Mouse (Mus musculus) lung, embryonic 15.5 days (tissue): ENCODE measurements around the gene Dock9. TPM values are rescaled to one million over a fixed set of nuclear protein-coding genes. Genes with fewer than 3 reads are reported as not detected.

Source experiments
- ATAC-seq: fragments of 200-750 bp; cut with Nextera tagmentation; 2 replicates; pipeline ENCODE4 v1.8.0; 2017; ENCODE audit warnings: moderate number of reproducible peaks, borderline replicate concordance; ENCODE audit not compliant: low FRiP score, low TSS enrichment; ENCODE audit errors: extremely low read depth
- H3K27ac ChIP-seq: fragments of 300-500 bp; sonication (generic); 2 replicates; pipeline ENCODE4 v1.5.1; 2015; ENCODE audit warnings: moderate library complexity, mild to moderate bottlenecking, inconsistent platforms
- H3K27me3 ChIP-seq: fragments of 300-500 bp; sonication (generic); 2 replicates; pipeline ENCODE4 v1.6.1; 2015; ENCODE audit warnings: inconsistent platforms
- H3K36me3 ChIP-seq: fragments of 300-500 bp; sonication (generic); 2 replicates; pipeline ENCODE4 v1.6.1; 2015; ENCODE audit warnings: inconsistent platforms
- H3K4me1 ChIP-seq: fragments of 300-500 bp; sonication (generic); 2 replicates; pipeline ENCODE4 v1.6.1; 2015; ENCODE audit warnings: inconsistent platforms
- H3K4me2 ChIP-seq: fragments of 300-500 bp; sonication (generic); 2 replicates; pipeline ENCODE4 v1.6.1; 2015; ENCODE audit warnings: inconsistent platforms, mild to moderate bottlenecking, moderate library complexity
- H3K4me3 ChIP-seq: fragments of 300-500 bp; sonication (generic); 2 replicates; pipeline ENCODE4 v1.5.1; 2015; ENCODE audit warnings: mild to moderate bottlenecking, inconsistent platforms
- H3K9ac ChIP-seq: fragments of 300-500 bp; sonication (generic); 2 replicates; pipeline ENCODE4 v1.6.1; 2015; ENCODE audit warnings: inconsistent platforms
- H3K9me3 ChIP-seq: fragments of 300-500 bp; sonication (generic); 2 replicates; pipeline ENCODE4 v1.6.1; 2016; ENCODE audit warnings: inconsistent platforms
- WGBS: fragments of 180-500 bp; shearing (Covaris S2); methylation state at CpG from one replicate; pipeline ENCODE4 v1.1.7; 2015; 5-methylcytosine and 5-hydroxymethylcytosine counted together
- polyA plus RNA-seq: library from polyadenylated mRNA; unstranded; fragments of >200 nt; fragmentation: Nextera tagmentation; extraction: Ambion mirVana; gene quantifications from 2 replicates; pipeline ENCODE4 v1.2.1, GENCODE M21; 2015

The Dock9 gene
- polyA plus RNA-seq, 1 experiment from 2014 or later = 11.0 TPM

DNA sequence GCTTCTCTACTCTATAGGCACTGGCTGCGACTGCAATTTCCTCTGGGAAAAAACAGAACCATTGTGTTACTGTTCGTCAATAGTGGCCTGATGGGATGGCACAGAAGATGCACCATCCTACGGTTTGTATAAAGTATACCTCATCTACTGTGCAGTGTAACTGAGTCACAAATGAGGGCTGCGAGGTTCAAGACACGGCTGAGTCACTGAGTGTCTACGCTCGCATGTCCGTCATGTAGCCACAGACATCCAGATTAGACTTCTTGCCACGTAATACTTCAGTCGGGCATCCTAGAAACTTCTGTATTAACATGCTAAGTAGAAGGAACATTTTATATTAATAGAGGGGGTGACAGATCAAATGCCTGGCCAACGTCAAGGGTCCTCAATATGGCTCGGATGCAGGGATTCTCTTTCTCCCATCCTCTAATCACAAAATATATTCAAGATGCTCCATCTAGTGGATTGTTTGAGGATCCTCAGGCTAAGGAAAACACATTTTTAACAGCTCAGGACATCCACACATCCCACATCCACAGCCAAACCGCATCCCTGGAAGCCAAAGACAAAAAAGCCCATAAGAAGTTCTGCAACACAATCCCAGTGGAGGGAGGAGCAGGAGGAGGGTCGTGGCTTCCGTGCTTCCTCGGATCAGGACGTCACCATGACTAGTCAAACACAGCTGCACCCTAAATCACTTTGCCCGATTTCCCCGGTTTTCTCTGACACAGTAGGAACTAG lies 44.8 kb downstream of the Dock9 start:
- Histone ChIP-seq H3K4me1 (peaks cover 26% of the 10 kb centered on the region), H3K9ac (no peak overlapping the region), H3K27me3 (no peaks in the 10 kb centered on the region), H3K4me3 (no peak overlapping the region), H3K27ac (0 out of 2 replicates have a peak overlapping the region, but pooled peaks have one; percentile 77), H3K9me3 (no peaks in the 10 kb centered on the region), H3K4me2 (peak overlapping the region; percentile 3; the same call in 1 of the 2 replicates), H3K36me3 (no peaks in the 10 kb centered on the region)
- 49% methylated on average over 19 of the region's 19 CpGs for WGBS
- peak; percentile 38; the same call in 1 of the 2 replicates for ATAC-seq

DNA sequence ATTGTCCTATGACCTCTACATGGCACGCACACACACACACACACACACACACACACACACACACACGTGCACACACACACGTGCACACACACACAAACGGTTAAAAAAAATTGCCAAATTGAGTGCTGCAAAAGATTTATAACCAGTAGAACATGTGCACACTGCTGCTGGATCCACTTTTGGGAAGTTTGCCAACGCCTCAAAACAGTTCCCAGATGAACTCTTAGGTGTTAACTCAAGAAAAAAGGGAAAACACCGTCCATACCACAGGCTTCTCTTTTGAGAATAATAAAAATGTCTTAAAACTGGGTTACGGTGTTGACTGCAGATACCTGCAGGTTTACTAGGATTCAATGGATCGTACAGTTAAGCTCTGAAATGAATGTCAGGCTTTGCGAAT lies 48.0 kb downstream of the Dock9 start:
- H3K4me2 ChIP-seq = no peak overlapping the region
- no peak for ATAC-seq
- no peak overlapping the region for H3K4me3 ChIP-seq
- no peaks in the 10 kb centered on the region for H3K9me3 ChIP-seq
- no peak overlapping the region for H3K27ac ChIP-seq
- no peaks in the 10 kb centered on the region for H3K27me3 ChIP-seq
- WGBS = 55% methylated on average over 9 of the region's 9 CpGs
- no peak overlapping the region for H3K9ac ChIP-seq
- H3K4me1 ChIP-seq = peaks cover 20% of the 10 kb centered on the region
- H3K36me3 ChIP-seq = no peaks in the 10 kb centered on the region

DNA sequence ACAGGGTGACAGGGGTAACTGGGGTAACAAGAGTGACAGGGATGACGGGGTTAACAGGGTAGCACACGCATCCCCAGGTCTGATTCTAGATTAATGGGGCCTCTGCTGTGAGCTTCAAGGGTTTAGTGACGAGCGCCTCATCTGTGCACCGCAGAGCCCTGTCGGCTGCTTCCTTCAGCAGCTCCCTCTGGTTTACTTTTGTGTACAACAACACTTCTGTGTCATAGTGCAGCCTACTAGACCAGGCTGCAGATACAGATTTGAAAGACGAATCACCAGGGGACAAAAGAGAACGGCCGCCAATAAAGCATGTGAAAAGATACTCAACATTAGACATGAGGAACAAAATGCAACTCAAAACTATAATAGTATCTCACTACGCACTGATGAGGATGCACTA lies 48.6 kb downstream of the Dock9 start:
- H3K4me3 ChIP-seq = no peak overlapping the region
- no peaks in the 10 kb centered on the region for H3K36me3 ChIP-seq
- H3K4me1 ChIP-seq = peaks cover 16% of the 10 kb centered on the region
- no peak overlapping the region for H3K4me2 ChIP-seq
- WGBS = 43% methylated on average over 10 of the region's 10 CpGs
- H3K9me3 ChIP-seq = no peaks in the 10 kb centered on the region
- H3K27me3 ChIP-seq = no peaks in the 10 kb centered on the region
- no peak for ATAC-seq
- H3K9ac ChIP-seq = no peak overlapping the region
- no peak overlapping the region for H3K27ac ChIP-seq

DNA sequence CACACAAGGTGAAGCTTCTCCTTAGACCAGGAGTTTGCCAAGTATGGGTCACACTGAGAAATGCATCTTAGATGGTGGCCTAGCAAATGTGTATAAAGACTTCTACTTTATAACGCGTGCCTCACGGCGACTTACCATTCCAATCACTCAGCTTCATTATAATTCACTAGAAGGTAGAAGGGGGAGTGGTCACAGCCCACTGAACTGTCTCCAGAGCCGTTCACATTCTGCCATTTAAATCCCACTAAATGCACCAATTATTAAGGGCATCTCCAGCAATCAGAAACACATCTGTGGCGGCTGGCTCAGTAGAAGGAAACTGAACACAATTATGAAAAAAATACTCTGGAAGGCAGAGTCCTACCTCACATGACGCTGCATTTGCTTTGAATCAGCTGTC lies 50.3 kb downstream of the Dock9 start:
- H3K27me3 ChIP-seq = no peaks in the 10 kb centered on the region
- ATAC-seq = no peak
- H3K36me3 ChIP-seq = no peaks in the 10 kb centered on the region
- H3K27ac ChIP-seq = no peak overlapping the region
- 88% methylated on average over 7 of the region's 7 CpGs for WGBS
- H3K9ac ChIP-seq = no peak overlapping the region
- H3K9me3 ChIP-seq = no peaks in the 10 kb centered on the region
- no peak overlapping the region for H3K4me3 ChIP-seq
- H3K4me1 ChIP-seq = peaks cover 7% of the 10 kb centered on the region
- H3K4me2 ChIP-seq = no peak overlapping the region

DNA sequence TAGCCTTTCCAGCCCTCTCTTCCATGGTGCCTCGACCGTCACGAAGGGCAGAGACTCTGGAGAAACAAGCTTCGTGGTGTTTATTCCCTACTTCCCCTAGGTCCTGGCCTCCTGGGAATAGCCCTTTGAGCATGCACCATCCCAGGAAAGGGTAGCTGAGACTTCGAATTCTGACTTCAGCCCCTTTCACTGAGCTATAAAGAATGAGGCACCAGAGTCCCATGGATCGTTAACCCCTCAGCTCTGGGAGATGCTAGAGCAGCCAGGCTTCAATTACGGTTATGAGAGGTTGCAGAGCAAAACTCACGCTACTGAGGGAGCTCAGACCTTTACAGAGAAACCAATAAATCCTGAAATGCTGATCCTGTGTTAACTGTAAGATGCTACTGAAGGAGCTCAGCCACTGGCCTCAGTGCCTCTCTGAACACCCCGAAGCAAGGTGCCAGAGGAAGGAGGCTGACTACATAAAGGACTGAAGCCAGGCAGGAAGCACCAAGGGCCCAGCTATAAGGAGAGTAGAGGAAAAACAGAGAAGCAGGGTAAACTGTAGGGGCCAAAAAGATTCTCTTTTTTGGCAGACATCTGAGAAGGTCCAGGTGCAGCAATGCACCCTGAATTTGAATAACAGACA lies 53.7 kb downstream of the Dock9 start:
- no peak for ATAC-seq
- H3K4me2 ChIP-seq = no peak overlapping the region
- H3K27ac ChIP-seq = no peak overlapping the region
- no peaks in the 10 kb centered on the region for H3K36me3 ChIP-seq
- no peak overlapping the region for H3K4me3 ChIP-seq
- H3K9ac ChIP-seq = no peak overlapping the region
- H3K4me1 ChIP-seq = peaks cover 12% of the 10 kb centered on the region
- no peaks in the 10 kb centered on the region for H3K9me3 ChIP-seq
- no peaks in the 10 kb centered on the region for H3K27me3 ChIP-seq
- WGBS = 66% methylated on average over 9 of the region's 9 CpGs

DNA sequence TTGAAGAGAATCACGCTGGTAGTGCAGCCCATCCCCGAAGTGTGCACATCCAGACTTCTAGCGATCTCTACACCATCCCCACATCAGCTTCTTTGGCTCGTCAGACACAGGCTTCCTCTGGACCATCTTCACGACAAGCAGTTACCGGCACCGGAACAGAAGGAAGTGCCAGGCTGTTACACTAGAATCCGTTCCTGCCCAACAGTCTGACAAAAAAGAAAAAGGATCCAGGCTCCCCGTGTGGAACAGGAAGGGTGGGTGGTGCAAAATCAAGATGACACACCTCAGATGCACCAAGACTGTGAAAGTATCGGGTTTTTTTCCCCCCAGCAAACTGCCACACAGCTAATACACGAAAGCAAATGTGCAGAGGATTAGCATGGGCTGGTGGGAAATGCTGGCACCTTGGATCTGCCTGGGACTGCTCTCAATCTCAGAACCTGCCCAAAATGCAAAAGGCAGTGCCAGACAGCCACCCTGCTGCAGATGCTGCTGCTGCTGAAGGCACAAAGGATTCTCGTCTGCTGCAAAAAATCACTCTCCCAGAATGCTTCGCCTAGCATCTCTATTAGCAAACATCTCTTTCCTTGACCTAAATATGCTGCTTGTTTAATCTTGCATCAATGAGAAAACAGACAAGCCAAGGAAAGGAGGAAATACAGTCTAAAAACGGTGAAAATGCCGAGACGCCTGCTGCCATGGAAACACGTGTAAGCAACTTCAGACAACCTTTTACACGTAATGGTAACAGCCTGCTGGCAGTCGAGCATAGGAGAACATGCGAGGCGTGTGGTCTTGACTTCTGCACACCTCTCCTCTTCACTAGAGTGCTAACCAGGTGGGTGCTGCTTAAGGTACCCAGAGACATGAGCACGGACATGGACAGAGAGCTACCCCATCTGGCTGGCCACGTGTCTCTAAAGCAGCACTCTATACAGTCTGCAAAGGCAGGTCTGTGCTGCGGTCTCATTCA lies 58.9 kb downstream of the Dock9 start:
- WGBS = 46% methylated on average over 24 of the region's 24 CpGs
- Histone ChIP-seq H3K4me2 (no peak overlapping the region), H3K4me1 (peaks cover 20% of the 10 kb centered on the region; the same call in 1 of the 2 replicates), H3K36me3 (no peaks in the 10 kb centered on the region), H3K27ac (no peak overlapping the region), H3K27me3 (no peaks in the 10 kb centered on the region), H3K9me3 (no peaks in the 10 kb centered on the region), H3K9ac (no peak overlapping the region), H3K4me3 (no peak overlapping the region)
- no peak for ATAC-seq

DNA sequence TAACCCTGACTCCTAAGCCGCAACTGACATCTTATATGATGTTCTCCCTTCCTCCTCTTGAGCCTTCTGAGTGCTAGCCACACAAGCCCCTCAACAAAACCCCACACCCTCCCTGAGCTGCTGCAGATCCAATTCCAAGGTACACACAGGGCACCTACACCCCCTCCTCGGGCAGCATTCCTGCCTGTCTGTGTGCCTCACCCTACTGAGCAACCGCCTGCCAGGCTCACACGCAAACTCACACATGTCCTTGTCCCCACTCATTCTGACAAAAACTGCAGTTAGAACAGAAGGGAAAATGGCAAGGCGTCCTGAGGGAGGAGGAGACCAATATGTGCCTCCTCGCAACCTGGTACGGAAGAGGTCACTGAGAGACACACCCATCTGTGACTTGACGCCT lies 60.4 kb downstream of the Dock9 start:
- H3K4me2 ChIP-seq = no peak overlapping the region
- ATAC-seq = no peak
- no peaks in the 10 kb centered on the region for H3K36me3 ChIP-seq
- no peak overlapping the region for H3K27ac ChIP-seq
- H3K27me3 ChIP-seq = no peaks in the 10 kb centered on the region
- no peak overlapping the region for H3K9ac ChIP-seq
- peaks cover 22% of the 10 kb centered on the region for H3K4me1 ChIP-seq
- no peak overlapping the region for H3K4me3 ChIP-seq
- WGBS = 68% methylated on average over 8 of the region's 8 CpGs
- H3K9me3 ChIP-seq = no peaks in the 10 kb centered on the region

DNA sequence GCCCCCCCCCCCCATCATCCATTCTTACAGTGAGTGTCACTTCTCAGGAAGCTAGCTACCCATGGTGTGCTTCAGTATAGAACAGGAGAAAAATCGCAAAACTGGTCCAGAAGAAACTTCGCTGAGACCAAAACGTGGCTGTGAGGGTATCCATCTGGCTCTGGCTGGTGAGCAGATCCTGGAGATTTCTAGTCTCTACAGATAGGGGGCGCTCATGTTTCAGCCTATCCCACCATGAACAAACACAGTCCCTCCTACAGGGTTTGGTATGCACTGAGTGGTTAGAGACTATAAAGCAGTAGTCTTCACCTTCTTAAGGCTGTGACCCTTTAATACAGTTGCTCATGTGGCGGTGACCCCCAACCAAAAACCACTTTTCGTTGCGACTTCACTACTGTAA lies 62.0 kb downstream of the Dock9 start:
- ATAC-seq = no peak
- H3K4me2 ChIP-seq = no peak overlapping the region
- WGBS = 54% methylated on average over 7 of the region's 7 CpGs
- H3K9ac ChIP-seq = no peak overlapping the region
- no peak overlapping the region for H3K4me3 ChIP-seq
- no peaks in the 10 kb centered on the region for H3K36me3 ChIP-seq
- H3K4me1 ChIP-seq = peaks cover 23% of the 10 kb centered on the region
- H3K27ac ChIP-seq = no peak overlapping the region
- H3K27me3 ChIP-seq = no peaks in the 10 kb centered on the region
- H3K9me3 ChIP-seq = no peaks in the 10 kb centered on the region

DNA sequence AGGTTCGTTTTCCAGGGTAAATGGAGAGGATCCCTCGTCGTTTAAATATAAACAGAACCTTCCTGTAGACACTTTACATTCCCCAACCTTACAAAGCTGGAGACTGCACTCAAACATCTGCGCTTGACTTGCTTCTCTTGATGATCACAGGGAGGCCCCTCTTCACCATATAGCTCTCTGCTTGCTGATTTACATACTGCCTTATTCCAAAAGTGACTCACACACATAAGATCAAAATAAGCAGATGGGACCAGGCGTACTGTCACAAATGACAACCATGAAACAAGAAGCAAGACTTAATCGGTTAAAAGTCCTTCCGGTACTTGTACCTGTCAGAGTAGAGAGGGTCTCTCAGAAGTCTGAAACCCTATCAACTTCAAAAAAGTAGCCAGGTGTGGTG lies 63.4 kb downstream of the Dock9 start:
- Histone ChIP-seq H3K27ac (no peak overlapping the region), H3K4me2 (no peak overlapping the region), H3K9me3 (no peaks in the 10 kb centered on the region), H3K36me3 (no peaks in the 10 kb centered on the region), H3K9ac (no peak overlapping the region), H3K4me1 (peaks cover 21% of the 10 kb centered on the region), H3K27me3 (no peaks in the 10 kb centered on the region), H3K4me3 (no peak overlapping the region)
- no peak for ATAC-seq
- 57% methylated on average over 7 of the region's 7 CpGs for WGBS

DNA sequence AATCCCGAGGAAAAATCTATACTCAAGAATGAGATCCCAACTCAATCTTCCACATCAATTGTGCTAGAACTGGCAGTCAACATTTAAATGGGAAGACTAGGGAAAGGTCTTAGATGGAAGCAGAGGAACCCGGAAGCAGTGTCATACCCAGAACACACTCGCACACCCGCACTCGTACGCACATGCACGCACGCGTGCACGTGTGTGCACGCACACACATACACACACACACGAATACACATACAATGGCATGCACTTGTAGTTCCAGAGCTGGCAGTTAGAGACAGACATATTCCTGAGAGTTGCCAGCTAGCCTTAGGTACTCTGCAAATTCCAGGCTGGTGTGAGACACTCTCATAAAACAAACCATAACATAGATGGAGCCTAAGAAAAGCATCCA lies 63.9 kb downstream of the Dock9 start:
- 91% methylated on average over 12 of the region's 12 CpGs for WGBS
- Histone ChIP-seq H3K27ac (no peak overlapping the region), H3K4me3 (no peak overlapping the region), H3K9me3 (no peaks in the 10 kb centered on the region), H3K4me2 (no peak overlapping the region), H3K27me3 (no peaks in the 10 kb centered on the region), H3K4me1 (peaks cover 16% of the 10 kb centered on the region; the same call in 1 of the 2 replicates), H3K36me3 (no peaks in the 10 kb centered on the region), H3K9ac (no peak overlapping the region)
- ATAC-seq = no peak

DNA sequence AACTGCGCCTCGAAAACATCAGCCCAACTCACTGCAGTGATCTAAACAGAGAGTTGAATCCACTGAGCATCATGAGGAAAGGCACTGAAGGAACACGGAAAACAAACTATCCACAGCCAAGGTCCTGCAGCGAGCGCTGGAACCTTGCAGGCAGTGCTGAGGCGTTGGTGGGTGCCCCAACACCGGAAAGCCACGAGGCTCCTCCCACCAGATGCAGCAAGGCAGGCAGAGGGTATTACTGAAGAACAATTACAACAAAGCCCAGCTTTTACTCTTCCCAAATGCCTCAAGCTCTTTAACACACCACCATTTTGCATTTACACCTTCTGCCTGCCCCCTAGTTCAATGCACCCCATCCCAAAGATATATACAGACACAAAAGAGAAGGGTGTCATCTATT lies 65.4 kb downstream of the Dock9 start:
- WGBS = 35% methylated on average over 8 of the region's 8 CpGs
- Histone ChIP-seq H3K4me1 (peaks cover 13% of the 10 kb centered on the region; the same call in 1 of the 2 replicates), H3K4me2 (no peak overlapping the region), H3K4me3 (no peak overlapping the region), H3K36me3 (no peaks in the 10 kb centered on the region), H3K27me3 (no peaks in the 10 kb centered on the region), H3K9me3 (no peaks in the 10 kb centered on the region), H3K9ac (no peak overlapping the region), H3K27ac (0 out of 2 replicates have a peak overlapping the region, but pooled peaks have one; percentile 29)
- ATAC-seq = no peak
